ENCODE assay signal across 18 mouse cellular contexts in genomic region chr5:29475041-29475440, GRCm38 (mm10). TPM values are rescaled to one million over a fixed set of nuclear protein-coding genes. Genes with fewer than 3 reads are reported as not detected.
"Had no signal": no experiment of that assay in that cellular context is flagged by ENCODE, and none has a peak within 500 bp of the region (broad histone marks: within the 10 kb centered on the region; RNA-seq: fewer than 3 reads in every experiment).

No protein-coding gene starts in this region.

- H3K27ac ChIP-seq: left cerebral cortex, adult 2 months; limb, embryonic 12.5 days; liver, embryonic 13.5 days; lung, embryonic 15.5 days; macrophage; midbrain, embryonic 12.5 days had no signal

- DNase-seq: kidney, adult 2 months; kidney, postnatal 25 days; liver; liver, embryonic 13.5 days; liver, postnatal 0 days; lung, postnatal 14 days; thymus, postnatal 14 days had no signal

- ATAC-seq: inflammation-experienced regulatory T-cells, adult 6 months; liver, postnatal 0 days had no signal

- H3K9me3 ChIP-seq: liver, embryonic 13.5 days; lung, embryonic 15.5 days; megakaryocyte, embryonic 14.5 days; midbrain, embryonic 12.5 days had no signal

- H3K4me2 ChIP-seq: limb, embryonic 12.5 days; liver, embryonic 13.5 days; lung, embryonic 15.5 days; midbrain, embryonic 12.5 days had no signal

- H3K4me3 ChIP-seq: left cerebral cortex, adult 2 months; limb, embryonic 12.5 days; liver, embryonic 13.5 days; lung, embryonic 15.5 days; megakaryocyte, embryonic 14.5 days; midbrain, embryonic 12.5 days had no signal

- H3K9ac ChIP-seq: limb, embryonic 12.5 days; liver, embryonic 13.5 days; liver, postnatal 0 days; lung, embryonic 15.5 days; midbrain, embryonic 12.5 days had no signal

- H3K36me3 ChIP-seq: limb, embryonic 12.5 days; liver, embryonic 13.5 days; lung, embryonic 15.5 days; midbrain, embryonic 12.5 days had no signal

RNA-seq across cellular contexts. Expression of gene Mnx1, which starts 3.2 kb away (rescaled TPM):
- total RNA-seq: layer of hippocampus, postnatal 25 days; left cerebral cortex, adult 2 months; left cerebral cortex, postnatal 14 days; midbrain, postnatal 0 days had no signal
- polyA plus RNA-seq: inflammation-experienced regulatory T-cells, adult 6 months; kidney, adult 2 months; kidney, embryonic 16.5 days; liver, embryonic 13.5 days; liver, postnatal 0 days; lung, embryonic 15.5 days; macrophage; midbrain, embryonic 12.5 days; midbrain, postnatal 0 days had no signal
